Mouse (Mus musculus) monocyte, adult 2 months (primary cell): Measurements from ENCODE around the gene Rbm41.

Source experiments
- DNase-seq, 2 experiments: peaks; one replicate each; pipeline ENCODE4 v3.0.0; 2022; ENCODE audit warnings: low spot score in 2 of 2, low read depth in 1 of 2

Gene Rbm41

DNA sequence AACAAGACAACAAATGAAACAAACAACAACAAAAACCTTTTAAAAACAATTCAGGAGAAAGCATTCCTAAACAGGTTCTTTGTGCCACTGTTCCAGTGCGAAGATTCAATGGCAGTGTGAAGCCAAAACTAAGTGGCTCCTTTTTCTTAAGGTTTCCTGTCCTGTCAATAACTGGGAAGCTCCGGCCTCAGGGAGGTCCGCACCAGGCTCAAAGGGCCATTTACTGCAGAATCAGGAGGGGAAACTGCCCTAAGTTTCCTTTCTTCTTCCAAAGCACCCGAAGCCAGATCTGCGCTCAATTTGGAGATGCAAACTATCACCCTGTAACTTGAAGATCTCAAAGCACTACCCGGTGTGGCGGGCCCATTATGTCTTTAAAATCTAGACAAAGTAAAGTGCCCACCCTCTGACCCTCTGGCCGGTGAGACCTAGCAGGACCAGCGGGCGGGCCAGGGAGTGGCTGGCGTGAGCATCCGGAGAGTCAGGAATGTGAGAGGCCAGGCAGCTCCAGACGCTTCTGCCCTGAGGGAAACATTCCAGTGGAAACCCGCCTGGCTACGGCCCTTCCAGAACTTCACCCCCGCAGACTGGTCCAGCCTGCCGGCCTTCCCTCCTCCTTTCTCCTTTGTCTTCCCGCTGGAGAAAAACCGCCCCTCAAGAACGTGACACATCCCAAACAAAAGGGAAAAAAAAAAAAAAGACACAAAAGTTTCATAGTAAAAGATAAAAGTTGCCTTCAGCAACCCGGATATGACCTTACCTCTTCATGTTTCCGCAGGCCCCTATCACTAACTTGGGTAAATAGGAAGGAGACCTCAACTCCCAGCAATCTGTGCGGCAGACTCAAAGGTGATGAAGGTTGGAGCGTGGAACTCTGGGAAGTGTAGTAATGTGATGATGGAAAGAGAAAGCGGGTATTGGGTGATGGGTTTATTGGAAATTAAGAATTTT, at the start of gene Rbm41:
Rbm41 (minus strand) TSS at position 856 of the 951 bp plus-strand sequence.
- DNase-seq = no peak

DNA sequence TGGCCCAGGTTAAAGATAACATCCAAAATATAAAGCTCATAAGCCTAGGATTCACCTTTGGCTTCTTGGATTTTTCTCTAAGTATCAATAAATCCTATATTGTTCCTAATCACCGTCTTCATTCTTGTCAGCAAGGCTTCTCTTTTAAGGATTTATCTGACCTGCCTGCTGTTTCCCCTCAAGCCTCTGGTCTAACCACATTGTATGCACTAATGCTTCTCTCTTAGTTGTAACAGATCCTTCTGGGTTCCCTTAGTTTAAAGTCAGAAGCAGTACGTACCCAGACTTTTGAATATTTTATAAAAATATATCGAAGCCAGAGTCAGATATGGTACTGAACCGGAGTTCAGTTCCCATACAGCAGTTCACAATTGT, 283 bp upstream of the Rbm41 start:
- DNase-seq = no peak

GRCm38 (mm10) chrX:139982115-139982514, 16.3 kb downstream of the Rbm41 start:
- no peak for DNase-seq

- no peak for DNase-seq
Measured at GRCm38 (mm10) chrX:139933507-139933906, 64.9 kb downstream of the Rbm41 start.

DNA sequence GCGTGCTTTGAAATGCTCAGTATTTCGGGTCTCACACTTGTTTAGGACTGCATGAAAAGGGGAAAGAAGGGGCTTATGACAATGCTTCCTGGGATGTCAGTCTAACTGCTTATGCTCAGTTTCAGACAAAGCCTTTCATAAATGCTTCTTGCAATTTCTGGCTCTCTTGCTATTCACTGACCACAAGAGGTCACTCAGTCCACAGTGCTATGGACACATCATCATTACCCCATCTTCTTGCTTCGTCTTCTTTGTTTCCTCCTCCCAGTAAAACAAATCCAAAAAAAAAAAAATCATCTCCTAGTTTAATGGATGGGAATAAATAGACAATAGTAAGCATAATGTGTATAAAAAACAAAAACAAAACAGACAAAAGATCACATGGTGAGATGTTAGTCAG, 65.9 kb downstream of the Rbm41 start:
- DNase-seq = no peak

DNA sequence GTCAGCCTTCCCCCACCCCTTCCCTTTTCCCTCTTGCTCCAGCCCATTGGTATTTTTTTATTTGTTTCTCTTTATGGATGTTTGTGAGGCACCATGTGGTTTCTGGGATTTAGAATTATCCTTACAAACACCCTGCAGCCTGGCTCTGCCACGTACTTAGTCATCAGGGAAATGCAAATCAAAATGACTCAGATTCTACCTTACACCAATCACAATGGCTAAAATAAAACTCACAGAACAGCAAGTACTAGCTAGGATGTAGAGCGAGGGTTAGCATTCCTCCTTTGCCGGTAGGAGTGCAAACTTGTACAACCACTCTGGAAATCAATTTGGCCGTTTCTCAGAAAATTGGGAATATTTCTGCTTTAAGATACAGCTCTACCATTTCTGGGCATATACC, 77.8 kb downstream of the Rbm41 start:
- DNase-seq = no peak

DNA sequence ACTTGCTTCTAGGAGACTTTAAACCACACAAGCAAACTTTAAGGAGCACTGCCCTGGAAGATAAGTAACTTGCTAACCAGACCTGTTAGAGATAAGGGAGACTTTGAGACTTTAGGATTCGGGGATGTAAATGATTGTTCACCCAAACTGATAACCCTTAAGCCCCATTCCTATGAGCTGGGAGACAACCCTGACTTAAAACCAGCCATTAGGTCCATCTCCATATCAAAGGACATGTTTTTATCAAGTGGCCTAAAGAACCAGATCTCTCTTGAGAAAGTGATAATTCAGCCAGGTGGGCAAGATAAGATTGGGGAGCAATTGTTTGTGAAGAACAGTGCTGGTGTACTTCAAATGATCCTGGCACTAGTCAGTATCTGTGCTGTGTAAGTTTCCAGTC, 107.0 kb downstream of the Rbm41 start:
- no peak for DNase-seq

DNA sequence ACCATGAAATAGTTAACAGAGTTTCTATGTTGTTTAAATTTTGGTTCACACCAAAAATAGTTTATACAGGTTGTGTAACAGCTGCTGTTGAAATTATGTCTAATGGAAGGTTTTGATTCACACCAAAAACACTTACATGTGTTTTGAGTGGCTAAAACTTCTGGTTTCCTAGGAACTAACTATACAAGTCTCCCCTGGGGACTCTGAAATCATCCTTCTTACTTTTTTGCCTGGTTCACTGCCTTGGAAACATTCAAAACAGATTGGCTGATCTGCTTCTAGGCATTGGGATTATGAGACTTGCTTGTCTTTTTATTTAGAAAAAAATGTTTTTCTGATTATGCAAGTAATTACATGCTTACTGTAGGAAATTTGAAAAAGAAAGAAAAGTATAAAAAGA, 115.2 kb downstream of the Rbm41 start:
- DNase-seq = no peak

GRCm38 (mm10) chrX:139877936-139878335, 120.5 kb downstream of the Rbm41 start:
- DNase-seq = no peak

GRCm38 (mm10) chrX:139877105-139877504, 121.3 kb downstream of the Rbm41 start:
- DNase-seq = no peak

GRCm38 (mm10) chrX:139870938-139871791, 127.2 kb downstream of the Rbm41 start, which contains the start of gene Morc4:
TSS of gene Morc4 (minus strand) at chrX:139871677.
- no peak for DNase-seq

- DNase-seq = no peak
Measured at GRCm38 (mm10) chrX:139870300-139870711, 128.1 kb downstream of the Rbm41 start.

GRCm38 (mm10) chrX:139859402-139859801, 139.0 kb downstream of the Rbm41 start:
- DNase-seq = no peak

- DNase-seq = no peak
Measured at GRCm38 (mm10) chrX:139854795-139855194, 143.6 kb downstream of the Rbm41 start.

DNA sequence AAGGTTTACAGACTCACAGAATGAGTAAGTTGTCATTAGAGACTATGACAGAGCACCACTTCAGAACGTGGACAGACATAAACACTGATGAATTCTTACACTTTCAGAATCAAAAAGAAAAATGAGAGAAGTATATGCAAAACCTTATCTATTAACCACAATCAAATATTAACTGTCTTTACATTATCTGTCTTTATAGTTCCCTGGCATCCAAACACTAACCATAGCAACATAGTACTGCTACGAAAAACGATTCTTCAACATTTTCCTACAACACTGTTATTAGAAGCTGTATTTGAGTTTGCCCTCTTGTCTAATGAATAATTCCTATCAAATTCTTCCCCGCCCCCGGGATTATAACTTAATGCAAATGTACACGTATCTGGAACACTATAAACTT, 157.3 kb downstream of the Rbm41 start:
- DNase-seq = no peak
